Mouse (Mus musculus): ENCODE measurements around the gene Clec1b.

The Clec1b gene

DNA sequence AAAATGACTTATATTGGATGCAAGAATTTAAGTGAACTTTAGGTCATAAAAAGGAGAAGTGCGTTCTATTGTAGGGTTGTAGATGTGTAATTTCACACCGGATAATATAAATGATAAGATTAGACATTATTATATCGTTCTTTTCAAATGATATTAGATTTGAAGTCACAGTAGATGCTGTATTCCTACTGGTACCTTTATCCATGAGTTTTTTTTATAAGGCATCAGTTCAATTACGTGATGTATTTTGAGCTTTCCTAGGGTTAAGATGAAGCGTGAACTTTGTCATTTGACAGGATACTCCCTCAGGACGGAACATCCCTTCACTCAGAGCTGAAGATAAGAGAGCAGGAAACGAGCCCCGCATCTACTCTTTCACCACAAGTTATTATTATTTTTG is at the start of gene Clec1b:
Clec1b (plus strand) TSS at position 301 of the 400 bp plus-strand sequence.
- DNase-seq = no peak

GRCm38 (mm10) chr6:129349524-129350352 is 47.4 kb upstream of the Clec1b start:
- DNase-seq = peak; percentile 9

GRCm38 (mm10) chr6:129351091-129351490 is 46.0 kb upstream of the Clec1b start:
- DNase-seq = no peak

DNA sequence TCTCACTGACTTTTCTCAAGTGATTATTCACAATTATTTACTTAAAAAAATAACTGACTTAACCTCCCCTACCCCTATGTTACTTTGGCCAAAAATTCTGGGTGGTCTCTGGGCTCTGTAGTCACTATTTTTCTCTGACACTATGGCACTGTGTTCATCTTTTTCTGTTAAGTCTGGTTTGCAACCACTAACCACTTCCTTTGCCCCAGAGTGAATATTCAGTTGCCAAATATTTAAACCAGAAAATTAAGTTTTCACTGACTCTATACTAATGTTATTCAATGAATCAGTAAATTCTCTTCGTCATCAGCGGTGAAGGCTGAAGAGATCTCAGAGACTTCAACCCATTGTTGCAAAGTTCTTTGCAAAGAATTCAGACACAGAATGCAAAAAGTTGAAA is 41.3 kb upstream of the Clec1b start:
- DNase-seq = no peak

GRCm38 (mm10) chr6:129356430-129356829 is 40.7 kb upstream of the Clec1b start:
- no peak for DNase-seq

- no peak for DNase-seq
Observed at GRCm38 (mm10) chr6:129359515-129359914, 37.6 kb upstream of the Clec1b start.

GRCm38 (mm10) chr6:129363942-129364341 is 33.2 kb upstream of the Clec1b start:
- DNase-seq = no peak

- peak; percentile 60 for DNase-seq
Observed at GRCm38 (mm10) chr6:129365959-129366359, 31.1 kb upstream of the Clec1b start.

- no peak for DNase-seq
Observed at GRCm38 (mm10) chr6:129369374-129370132, 27.5 kb upstream of the Clec1b start.

DNA sequence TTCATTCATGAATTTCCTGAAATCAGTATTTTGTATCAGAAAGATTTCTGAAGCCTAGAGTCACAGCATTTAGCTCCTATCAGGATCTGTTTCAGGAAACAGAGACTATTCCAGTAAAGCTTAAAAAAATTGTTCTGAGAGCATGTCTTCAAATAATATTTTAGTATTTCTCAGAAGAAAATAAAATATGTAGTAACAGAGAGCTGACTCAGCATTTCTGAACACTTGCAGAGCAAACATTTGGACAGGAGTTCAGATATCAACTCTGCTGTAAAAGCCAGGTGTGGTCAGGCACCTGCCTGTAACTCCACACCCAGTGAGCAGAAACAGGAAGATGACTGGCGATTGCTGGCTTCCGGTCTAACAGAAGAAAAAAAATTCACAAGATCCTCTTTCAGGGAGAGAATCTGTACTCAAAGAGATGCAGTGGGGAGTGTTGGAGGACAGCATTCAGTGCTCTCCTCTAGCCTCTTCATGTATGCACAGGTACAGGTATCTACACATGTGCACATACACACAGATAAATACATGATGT is 22.1 kb upstream of the Clec1b start:
- no peak for DNase-seq

DNA sequence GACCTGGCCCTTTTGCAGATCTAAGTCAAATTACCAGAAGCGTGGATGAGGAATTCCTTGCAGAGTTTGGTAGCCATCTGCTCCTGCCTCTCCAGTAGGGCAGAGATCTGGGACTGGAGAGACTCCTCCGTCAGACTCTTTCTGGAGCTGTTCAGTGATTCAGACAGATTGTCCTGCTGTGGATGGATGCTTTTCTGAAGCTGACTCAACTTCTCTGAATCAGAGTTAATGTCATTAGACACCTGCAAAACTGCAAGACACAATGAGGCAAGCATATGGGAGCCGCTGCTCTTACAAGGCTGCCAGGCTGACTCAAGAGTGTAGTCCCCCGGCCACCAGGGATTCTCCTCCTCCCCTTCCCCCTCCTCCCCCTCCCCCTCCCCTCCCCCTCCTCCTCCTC is 16.6 kb upstream of the Clec1b start:
- DNase-seq = no peak

DNA sequence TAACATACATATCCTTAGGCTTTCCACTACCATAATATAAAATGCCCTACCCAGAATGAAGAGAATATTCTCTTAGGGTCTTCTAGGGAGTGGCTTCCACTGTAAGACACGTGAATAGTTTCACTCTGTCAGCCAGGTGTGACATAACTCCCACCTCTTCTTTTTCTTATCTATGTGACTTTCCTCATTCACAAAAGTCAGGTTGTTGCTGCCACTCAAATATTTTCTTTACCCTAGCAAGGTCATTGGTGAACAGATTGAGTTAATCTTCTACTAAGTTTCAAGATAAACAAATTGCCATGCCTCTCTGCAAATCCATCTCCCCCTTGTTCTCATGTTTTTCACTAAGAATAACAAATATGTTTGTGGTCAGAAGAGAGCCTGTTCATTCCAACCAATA is 15.4 kb upstream of the Clec1b start:
- DNase-seq = no peak

GRCm38 (mm10) chr6:129383466-129383865 is 13.6 kb upstream of the Clec1b start:
- DNase-seq = no peak

- DNase-seq = no peak
Observed at GRCm38 (mm10) chr6:129385000-129385399, 12.1 kb upstream of the Clec1b start.

DNA sequence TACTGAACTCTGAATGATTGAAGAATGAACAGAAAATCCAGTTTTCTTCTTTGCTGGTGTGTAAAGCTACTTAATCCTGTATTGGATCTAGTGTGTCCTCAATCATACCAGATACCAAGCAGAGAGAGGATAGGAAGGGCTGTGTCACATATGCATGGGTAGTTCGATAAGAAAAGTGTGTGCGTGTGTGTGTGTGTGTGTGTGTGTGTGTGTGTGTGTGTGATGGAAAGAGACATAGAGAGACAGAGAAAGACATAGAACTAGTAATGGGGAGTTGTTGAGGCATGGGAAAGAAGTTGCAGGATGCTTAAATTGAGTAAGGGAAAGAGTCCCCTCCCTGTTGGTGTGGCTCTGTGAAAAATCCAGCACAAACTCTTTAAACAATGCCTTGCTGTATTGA is 11.3 kb upstream of the Clec1b start, which contains the start of gene Clec12b:
Clec12b (minus strand) TSS at position 101 of the 400 bp plus-strand sequence.
- no peak for DNase-seq

DNA sequence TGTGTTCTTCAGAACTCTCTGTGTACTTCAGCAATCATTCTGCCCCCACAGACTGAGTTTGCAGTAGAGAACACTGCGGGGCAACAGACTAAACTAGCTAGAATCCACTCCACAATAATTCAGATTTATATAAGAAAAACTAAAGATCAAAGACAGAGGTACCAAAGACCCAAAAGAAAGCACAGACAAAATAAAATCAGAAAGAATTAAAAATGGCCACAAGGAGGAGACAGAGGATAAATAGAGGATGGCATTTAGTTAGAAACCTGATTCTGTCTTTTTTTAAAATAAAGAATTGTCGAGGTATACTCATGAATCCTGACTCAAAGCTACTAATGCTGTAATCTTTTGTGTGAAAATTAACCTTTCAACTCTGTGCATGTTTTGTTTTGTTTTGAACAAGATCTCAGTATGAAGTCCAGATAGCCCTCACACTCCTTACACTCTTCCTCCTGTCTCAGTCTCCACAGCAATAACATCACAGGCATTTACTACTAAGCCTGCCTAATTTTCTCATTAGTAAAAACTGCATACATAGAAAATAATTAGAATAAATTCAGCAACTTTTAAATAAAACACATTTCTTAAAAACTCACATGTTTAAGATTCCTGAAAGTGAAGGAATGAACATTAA is 3.9 kb upstream of the Clec1b start:
- no peak for DNase-seq

GRCm38 (mm10) chr6:129393732-129394131 is 3.4 kb upstream of the Clec1b start:
- DNase-seq = no peak

- peak; percentile 21 for DNase-seq
Observed at GRCm38 (mm10) chr6:129399945-129400344, 2.8 kb downstream of the Clec1b start.

DNA sequence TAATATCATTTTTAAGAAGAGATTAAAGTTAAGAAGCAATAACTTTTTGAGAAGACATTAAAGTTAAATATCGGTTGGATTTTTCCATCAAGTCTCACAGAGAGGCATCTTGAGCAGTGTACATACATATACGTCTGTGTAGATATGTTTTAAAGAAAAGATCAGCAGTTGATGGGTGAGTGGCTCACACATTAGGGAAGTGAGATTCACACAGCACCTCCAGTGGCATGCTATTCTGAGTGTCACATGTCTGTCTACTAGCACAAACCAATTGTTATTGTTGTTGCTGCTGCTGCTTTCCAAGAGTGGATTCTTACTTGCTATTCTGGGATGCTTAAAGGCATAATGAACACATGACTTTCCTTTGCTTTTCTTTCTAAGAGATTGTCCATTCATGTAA is 5.3 kb downstream of the Clec1b start:
- DNase-seq = no peak

GRCm38 (mm10) chr6:129403391-129403790 is 6.3 kb downstream of the Clec1b start:
- DNase-seq = no peak

GRCm38 (mm10) chr6:129405999-129406398 is 8.9 kb downstream of the Clec1b start:
- no peak for DNase-seq

- DNase-seq = no peak
Observed at GRCm38 (mm10) chr6:129407324-129407723, 10.2 kb downstream of the Clec1b start.

DNA sequence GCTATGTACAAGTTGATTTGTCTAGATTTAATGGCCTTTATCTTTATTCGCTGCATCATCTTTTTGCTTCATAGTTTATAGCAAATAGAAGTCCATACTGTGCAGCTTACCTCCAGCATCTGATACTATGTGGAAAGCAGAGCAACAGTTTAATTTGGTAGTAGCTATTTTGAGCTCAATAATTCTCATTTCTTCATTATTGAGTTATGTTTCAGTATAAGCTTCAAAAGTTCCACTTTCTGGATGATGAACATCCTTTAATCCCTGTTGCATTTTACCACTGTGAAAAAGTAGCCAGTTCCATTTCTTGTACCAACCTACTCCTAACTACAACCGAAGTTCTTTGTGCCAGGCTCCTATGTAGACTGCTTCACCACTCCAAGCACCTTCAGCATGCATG is 11.5 kb downstream of the Clec1b start, which contains the start of gene Clec9a:
Clec9a (plus strand) TSS at position 301 of the 400 bp plus-strand sequence.
- DNase-seq = no peak

All from lung, postnatal 14 days (tissue).